Mouse (Mus musculus) forebrain, postnatal 0 days (tissue): ENCODE results near the gene Fndc3b. TPM values are rescaled to one million over a fixed set of nuclear protein-coding genes. Genes with fewer than 3 reads are reported as not detected.

Source experiments
- ATAC-seq: fragments of 200-750 bp; cut with Nextera tagmentation; 2 replicates; pipeline ENCODE4 v1.8.0; 2017; ENCODE audit warnings: mild to moderate bottlenecking, moderate library complexity
- DNase-seq: peaks from one replicate; pipeline ENCODE4 v3.0.0-alpha.2; 2015
- H3K27ac ChIP-seq: fragments of 300-500 bp; sonication (generic); 2 replicates; pipeline ENCODE4 v1.5.1; 2014; ENCODE audit warnings: low read depth, mild to moderate bottlenecking, antibody characterized with exemption, low read length, moderate library complexity, mixed read lengths
- H3K27me3 ChIP-seq: fragments of 300-500 bp; sonication (generic); 2 replicates; pipeline ENCODE4 v1.6.1; 2014; ENCODE audit warnings: mild to moderate bottlenecking, low read length, mixed read lengths; ENCODE audit not compliant: insufficient read depth
- H3K36me3 ChIP-seq: fragments of 300-500 bp; sonication (generic); 2 replicates; pipeline ENCODE4 v1.6.1; 2014; ENCODE audit warnings: mild to moderate bottlenecking, moderate library complexity; ENCODE audit not compliant: insufficient read depth
- H3K4me1 ChIP-seq: fragments of 300-500 bp; sonication (generic); 2 replicates; pipeline ENCODE4 v1.6.1; 2014; ENCODE audit warnings: antibody characterized with exemption; ENCODE audit not compliant: insufficient read depth
- H3K4me2 ChIP-seq: fragments of 300-500 bp; sonication (generic); 2 replicates; pipeline ENCODE4 v1.6.1; 2014; ENCODE audit warnings: low read depth, mild to moderate bottlenecking, moderate library complexity
- H3K4me3 ChIP-seq: fragments of 300-500 bp; sonication (generic); 2 replicates; pipeline ENCODE4 v1.5.1; 2014; ENCODE audit warnings: low read depth, low read length, mixed read lengths
- H3K9ac ChIP-seq: fragments of 300-500 bp; sonication (generic); 2 replicates; pipeline ENCODE4 v1.6.1; 2014; ENCODE audit warnings: mild to moderate bottlenecking
- H3K9me3 ChIP-seq: fragments of 300-500 bp; sonication (generic); 2 replicates; pipeline ENCODE4 v1.6.1; 2016; ENCODE audit warnings: low read length
- CTCF ChIP-seq: sonication (generic); IDR thresholded peaks from 2 replicates; pipeline ENCODE4 v1.5.1; 2016; ENCODE audit warnings: antibody characterized with exemption, control low read depth, low read depth
- WGBS: fragments of 180-500 bp; shearing (Covaris S2); extraction: QIAGEN DNeasy Blood & Tissue Kit; methylation state at CpG from one replicate; pipeline ENCODE4 v1.1.7; 2014; 5-methylcytosine and 5-hydroxymethylcytosine counted together
- polyA plus RNA-seq: library from polyadenylated mRNA; unstranded; fragments of >200 nt; fragmentation: Nextera tagmentation; extraction: Ambion mirVana; gene quantifications from 2 replicates; pipeline ENCODE4 v1.2.1, GENCODE M21; 2015
- total RNA-seq: library from RNA; depleted of rRNA; stranded (reverse); fragments of >200 nt; gene quantifications from 2 replicates; pipeline ENCODE4 v1.2.3, GENCODE M21; 2014

Fndc3b gene
- total and polyA plus RNA-seq, 2 experiments from 2014 or later: 5.7 to 18.3 TPM

GRCm38 (mm10) chr3:27698671-27699070, 12.4 kb downstream of the Fndc3b start:
- no peaks in the 10 kb centered on the region for H3K9me3 ChIP-seq
- ATAC-seq (no peak), DNase-seq (no peak)
- no peaks in the 10 kb centered on the region for H3K27me3 ChIP-seq
- no peak for TF ChIP-seq CTCF
- no peak overlapping the region for H3K4me3 ChIP-seq
- no peaks in the 10 kb centered on the region for H3K36me3 ChIP-seq
- H3K4me2 ChIP-seq: no peak overlapping the region
- H3K9ac ChIP-seq: no peak overlapping the region
- no peaks in the 10 kb centered on the region for H3K4me1 ChIP-seq
- 95% methylated on average over 6 of the region's 6 CpGs for WGBS
- no peak overlapping the region for H3K27ac ChIP-seq

- ATAC-seq (no peak), DNase-seq (no peak)
- Histone ChIP-seq H3K4me3 (no peak overlapping the region), H3K9me3 (no peaks in the 10 kb centered on the region), H3K27me3 (no peaks in the 10 kb centered on the region), H3K27ac (no peak overlapping the region), H3K4me2 (no peak overlapping the region), H3K9ac (no peak overlapping the region), H3K36me3 (no peaks in the 10 kb centered on the region), H3K4me1 (no peaks in the 10 kb centered on the region)
- no peak for TF ChIP-seq CTCF
- 78% methylated on average over 5 of the region's 5 CpGs for WGBS
These were observed 14.7 kb downstream of the Fndc3b start for GRCm38 (mm10) chr3:27696449-27696797.

DNA sequence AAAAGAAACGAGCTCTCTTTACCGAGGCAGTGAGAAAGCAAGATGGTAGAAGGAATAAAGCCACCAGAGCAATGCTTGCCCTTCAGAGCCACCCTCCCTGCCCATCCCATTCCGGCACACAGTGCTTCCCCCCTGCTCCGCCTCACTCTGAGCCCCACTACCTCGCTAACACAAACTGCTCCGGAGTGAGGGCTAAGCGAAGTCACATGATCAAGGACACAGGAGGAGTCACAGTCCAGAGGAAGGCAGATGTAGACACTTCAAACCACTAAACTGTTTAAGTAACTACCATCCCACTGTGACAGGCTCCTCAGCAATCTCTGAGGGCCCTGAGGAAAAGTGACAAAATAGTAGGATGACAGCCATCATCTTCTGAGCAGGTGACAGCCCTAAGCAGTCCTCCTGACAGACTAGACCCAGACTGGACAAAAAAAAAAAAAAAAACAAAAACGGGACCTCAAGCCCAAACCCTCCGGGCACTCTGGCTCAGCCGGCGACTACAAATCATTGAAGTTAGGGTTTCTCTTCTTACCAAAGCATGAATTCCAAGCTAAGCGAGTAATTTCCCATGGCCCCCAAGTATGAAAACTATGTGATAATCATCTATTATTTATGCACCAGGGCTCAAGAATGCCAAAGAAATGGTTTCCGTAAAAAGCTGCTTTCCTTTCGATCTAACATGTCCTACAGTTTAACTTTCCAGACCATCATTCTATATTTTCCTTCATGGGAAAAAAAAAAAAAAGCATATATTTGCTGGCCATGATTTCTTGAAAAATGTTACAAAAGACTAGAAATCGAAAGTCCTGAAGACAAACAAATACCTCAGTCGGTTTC, 15.3 kb downstream of the Fndc3b start:
- Histone ChIP-seq H3K36me3 (no peaks in the 10 kb centered on the region), H3K4me1 (no peaks in the 10 kb centered on the region), H3K4me2 (no peak overlapping the region), H3K4me3 (no peak overlapping the region), H3K9ac (no peak overlapping the region), H3K27me3 (no peaks in the 10 kb centered on the region), H3K27ac (no peak overlapping the region), H3K9me3 (no peaks in the 10 kb centered on the region)
- DNase-seq (no peak), ATAC-seq (no peak)
- TF ChIP-seq CTCF: no peak
- WGBS: 73% methylated on average over 16 of the region's 16 CpGs

GRCm38 (mm10) chr3:27694586-27694985, 16.5 kb downstream of the Fndc3b start:
- no peak for TF ChIP-seq CTCF
- DNase-seq (no peak), ATAC-seq (no peak)

DNA sequence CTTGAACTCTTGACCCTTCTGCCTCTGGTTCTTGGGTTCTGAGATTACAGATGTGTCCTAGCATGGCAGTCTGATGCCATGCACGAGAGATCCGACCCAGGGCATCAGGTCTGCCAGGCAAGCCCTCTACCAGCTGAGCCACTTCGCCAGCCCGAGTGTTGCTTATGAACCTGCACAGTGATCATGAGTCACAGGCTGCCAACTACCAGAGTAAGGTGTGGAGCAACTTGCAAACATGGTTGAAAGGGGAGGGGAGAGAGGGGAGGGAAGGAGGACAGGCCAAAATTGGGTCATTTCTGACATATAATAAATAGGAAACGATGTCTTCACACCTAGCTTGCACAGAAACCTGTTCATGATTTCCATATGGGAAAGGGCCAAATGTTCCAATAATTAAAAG, 17.0 kb downstream of the Fndc3b start:
- Histone ChIP-seq H3K4me1 (0 out of 2 replicates have a peak, but pooled peaks cover 4% of the 10 kb centered on the region), H3K27me3 (no peaks in the 10 kb centered on the region), H3K4me2 (no peak overlapping the region), H3K9ac (no peak overlapping the region), H3K36me3 (no peaks in the 10 kb centered on the region), H3K27ac (no peak overlapping the region), H3K4me3 (no peak overlapping the region), H3K9me3 (no peaks in the 10 kb centered on the region)
- no peak for TF ChIP-seq CTCF
- DNase-seq (no peak), ATAC-seq (no peak)
- WGBS: 90% methylated on average over 5 of the region's 5 CpGs

More at GRCm38 (mm10) chr3:27694586-27694985, 16.5 kb downstream of the Fndc3b start:
- Histone ChIP-seq H3K36me3 (no peaks in the 10 kb centered on the region), H3K27me3 (no peaks in the 10 kb centered on the region), H3K4me1 (0 out of 2 replicates have a peak, but pooled peaks cover 4% of the 10 kb centered on the region), H3K4me3 (no peak overlapping the region), H3K9me3 (no peaks in the 10 kb centered on the region), H3K9ac (no peak overlapping the region), H3K4me2 (no peak overlapping the region), H3K27ac (no peak overlapping the region)
- 78% methylated on average over 10 of the region's 10 CpGs for WGBS

GRCm38 (mm10) chr3:27691486-27692160, 19.5 kb downstream of the Fndc3b start:
- DNase-seq (no peak), ATAC-seq (0 out of 2 replicates have a peak, but pooled peaks have one; percentile 6)
- Histone ChIP-seq H3K27ac (no peak overlapping the region), H3K4me2 (no peak overlapping the region), H3K9ac (no peak overlapping the region), H3K9me3 (no peaks in the 10 kb centered on the region), H3K4me3 (no peak overlapping the region), H3K4me1 (0 out of 2 replicates have a peak, but pooled peaks cover 4% of the 10 kb centered on the region), H3K27me3 (no peaks in the 10 kb centered on the region), H3K36me3 (no peaks in the 10 kb centered on the region)
- no peak for TF ChIP-seq CTCF
- 87% methylated on average over 9 of the region's 9 CpGs for WGBS

- 46% methylated on average over 6 of the region's 6 CpGs for WGBS
- Histone ChIP-seq H3K9ac (no peak overlapping the region), H3K4me3 (no peak overlapping the region), H3K9me3 (no peaks in the 10 kb centered on the region), H3K36me3 (no peaks in the 10 kb centered on the region), H3K27me3 (no peaks in the 10 kb centered on the region), H3K4me2 (no peak overlapping the region), H3K27ac (no peak overlapping the region), H3K4me1 (0 out of 2 replicates have a peak, but pooled peaks cover 4% of the 10 kb centered on the region)
- DNase-seq: peak; percentile 29
- no peak for TF ChIP-seq CTCF
- ATAC-seq: no peak
These were observed 21.1 kb downstream of the Fndc3b start for GRCm38 (mm10) chr3:27690030-27690429.
